Mouse (Mus musculus) embryonic facial prominence, embryonic 10.5 days (tissue): ENCODE results near the gene Camta1. TPM values are rescaled to one million over a fixed set of nuclear protein-coding genes. Genes with fewer than 3 reads are reported as not detected.

Experiments
- DNase-seq: peaks from one replicate; pipeline ENCODE4 v3.0.0-alpha.2; 2017; ENCODE audit warnings: low spot score
- H3K27ac ChIP-seq: fragments of 300-500 bp; sonication (generic); replicated peaks from 2 replicates; pipeline ENCODE4 v1.5.1; 2016; ENCODE audit warnings: mild to moderate bottlenecking
- H3K27me3 ChIP-seq: fragments of 300-500 bp; sonication (generic); replicated peaks from 2 replicates; pipeline ENCODE4 v1.6.1; 2016; ENCODE audit warnings: low read depth, mild to moderate bottlenecking; ENCODE audit not compliant: poor library complexity, severe bottlenecking
- H3K36me3 ChIP-seq: fragments of 300-500 bp; sonication (generic); replicated peaks from 2 replicates; pipeline ENCODE4 v1.6.1; 2016; ENCODE audit warnings: mild to moderate bottlenecking, moderate library complexity
- H3K4me1 ChIP-seq: fragments of 300-500 bp; sonication (generic); 2 replicates; pipeline ENCODE4 v1.6.1; 2016
- H3K4me3 ChIP-seq: fragments of 300-500 bp; sonication (generic); 2 replicates; pipeline ENCODE4 v1.5.1; 2016; ENCODE audit warnings: mild to moderate bottlenecking, moderate library complexity
- H3K9me3 ChIP-seq: fragments of 300-500 bp; sonication (generic); 2 replicates; pipeline ENCODE4 v1.6.1; 2016; ENCODE audit warnings: mild to moderate bottlenecking
- WGBS: fragments of 180-500 bp; shearing (Covaris S2); methylation state at CpG from one replicate; pipeline ENCODE4 v1.1.7; 2016; 5-methylcytosine and 5-hydroxymethylcytosine counted together
- polyA plus RNA-seq: library from polyadenylated mRNA; unstranded; fragments of >200 nt; fragmentation: Nextera tagmentation; extraction: Ambion mirVana; gene quantifications from 2 replicates; pipeline ENCODE4 v1.2.1, GENCODE M21; 2016

Gene Camta1
- polyA plus RNA-seq, 1 experiment from 2014 or later, result 110 TPM

- no peak overlapping the region for H3K4me3 ChIP-seq
- H3K4me1 ChIP-seq, result no peaks in the 10 kb centered on the region; the same call in 1 of the 2 replicates
- H3K27me3 ChIP-seq, result no peaks in the 10 kb centered on the region
- H3K36me3 ChIP-seq, result no peaks in the 10 kb centered on the region
- H3K9me3 ChIP-seq, result no peaks in the 10 kb centered on the region
- H3K27ac ChIP-seq, result no peak overlapping the region
- DNase-seq, result no peak
- 60% methylated on average over 13 of the region's 13 CpGs for WGBS
Measured at GRCm38 (mm10) chr4:150939991-150940651, 921.6 kb downstream of the Camta1 start.

GRCm38 (mm10) chr4:150938063-150938452 is 923.6 kb downstream of the Camta1 start:
- no peaks in the 10 kb centered on the region for H3K9me3 ChIP-seq
- 67% methylated on average over 14 of the region's 14 CpGs for WGBS

GRCm38 (mm10) chr4:150937293-150938062 is 924.2 kb downstream of the Camta1 start:
- Histone ChIP-seq H3K27me3 (no peaks in the 10 kb centered on the region), H3K27ac (no peak overlapping the region), H3K4me3 (no peak overlapping the region), H3K4me1 (no peaks in the 10 kb centered on the region; the same call in 1 of the 2 replicates), H3K36me3 (no peaks in the 10 kb centered on the region), H3K9me3 (no peaks in the 10 kb centered on the region)
- WGBS, result 73% methylated on average over 16 of the region's 16 CpGs
- peak; percentile 29 for DNase-seq

More at GRCm38 (mm10) chr4:150938063-150938452, 923.6 kb downstream of the Camta1 start:
- DNase-seq, result no peak
- no peak overlapping the region for H3K27ac ChIP-seq
- H3K27me3 ChIP-seq, result no peaks in the 10 kb centered on the region
- no peak overlapping the region for H3K4me3 ChIP-seq
- H3K4me1 ChIP-seq, result no peaks in the 10 kb centered on the region; the same call in 1 of the 2 replicates
- H3K36me3 ChIP-seq, result no peaks in the 10 kb centered on the region

GRCm38 (mm10) chr4:150933503-150933902 is 928.2 kb downstream of the Camta1 start:
- DNase-seq, result no peak
- WGBS, result 74% methylated on average over 1 of the region's 1 CpGs
- no peak overlapping the region for H3K4me3 ChIP-seq
- H3K9me3 ChIP-seq, result no peaks in the 10 kb centered on the region
- H3K36me3 ChIP-seq, result no peaks in the 10 kb centered on the region
- H3K27me3 ChIP-seq, result no peaks in the 10 kb centered on the region
- no peaks in the 10 kb centered on the region; the same call in 1 of the 2 replicates for H3K4me1 ChIP-seq
- no peak overlapping the region for H3K27ac ChIP-seq

- WGBS, result 65% methylated on average over 10 of the region's 10 CpGs
- Histone ChIP-seq H3K4me3 (no peak overlapping the region), H3K4me1 (peaks cover 9% of the 10 kb centered on the region), H3K9me3 (no peaks in the 10 kb centered on the region), H3K36me3 (no peaks in the 10 kb centered on the region), H3K27me3 (no peaks in the 10 kb centered on the region), H3K27ac (no peak overlapping the region)
- DNase-seq, result no peak
Measured at GRCm38 (mm10) chr4:150927789-150928188, 933.9 kb downstream of the Camta1 start.

GRCm38 (mm10) chr4:150926924-150927705 is 934.6 kb downstream of the Camta1 start:
- H3K27ac ChIP-seq, result no peak overlapping the region
- no peaks in the 10 kb centered on the region for H3K9me3 ChIP-seq
- H3K4me3 ChIP-seq, result no peak overlapping the region
- WGBS, result 57% methylated on average over 14 of the region's 14 CpGs
- no peaks in the 10 kb centered on the region for H3K27me3 ChIP-seq
- peak; percentile 50 for DNase-seq
- H3K36me3 ChIP-seq, result no peaks in the 10 kb centered on the region
- peaks cover 9% of the 10 kb centered on the region for H3K4me1 ChIP-seq

GRCm38 (mm10) chr4:150925923-150926322 is 935.8 kb downstream of the Camta1 start:
- peak; percentile 56 for DNase-seq
- no peaks in the 10 kb centered on the region for H3K27me3 ChIP-seq
- no peak overlapping the region for H3K27ac ChIP-seq
- H3K36me3 ChIP-seq, result no peaks in the 10 kb centered on the region
- 53% methylated on average over 5 of the region's 5 CpGs for WGBS
- no peak overlapping the region for H3K4me3 ChIP-seq
- peaks cover 13% of the 10 kb centered on the region for H3K4me1 ChIP-seq
- H3K9me3 ChIP-seq, result no peaks in the 10 kb centered on the region

- no peaks in the 10 kb centered on the region for H3K36me3 ChIP-seq
- no peak overlapping the region for H3K27ac ChIP-seq
- no peaks in the 10 kb centered on the region for H3K9me3 ChIP-seq
- no peak for DNase-seq
- 88% methylated on average over 6 of the region's 6 CpGs for WGBS
- H3K27me3 ChIP-seq, result no peaks in the 10 kb centered on the region
- peaks cover 18% of the 10 kb centered on the region for H3K4me1 ChIP-seq
- H3K4me3 ChIP-seq, result no peak overlapping the region
Measured at GRCm38 (mm10) chr4:150924936-150925335, 936.7 kb downstream of the Camta1 start.

GRCm38 (mm10) chr4:150924308-150924707 is 937.4 kb downstream of the Camta1 start:
- Histone ChIP-seq H3K4me1 (peaks cover 18% of the 10 kb centered on the region), H3K27me3 (no peaks in the 10 kb centered on the region), H3K9me3 (no peaks in the 10 kb centered on the region), H3K36me3 (no peaks in the 10 kb centered on the region), H3K4me3 (no peak overlapping the region), H3K27ac (no peak overlapping the region)
- DNase-seq, result no peak
- WGBS, result 86% methylated on average over 13 of the region's 13 CpGs

- H3K9me3 ChIP-seq, result no peaks in the 10 kb centered on the region
- no peaks in the 10 kb centered on the region for H3K27me3 ChIP-seq
- no peak for DNase-seq
- peaks cover 9% of the 10 kb centered on the region; the same call in 1 of the 2 replicates for H3K4me1 ChIP-seq
- whole genome bisulfite sequencing, result 80% methylated on average over 8 of the region's 8 CpGs
- H3K36me3 ChIP-seq, result no peaks in the 10 kb centered on the region
- H3K4me3 ChIP-seq, result no peak overlapping the region
- H3K27ac ChIP-seq, result no peak overlapping the region
Measured at GRCm38 (mm10) chr4:150921206-150921605, 940.5 kb downstream of the Camta1 start.

GRCm38 (mm10) chr4:150917336-150918027 is 944.2 kb downstream of the Camta1 start:
- peaks cover 33% of the 10 kb centered on the region for H3K4me1 ChIP-seq
- DNase-seq, result no peak
- WGBS, result 71% methylated on average over 8 of the region's 8 CpGs
- H3K36me3 ChIP-seq, result no peaks in the 10 kb centered on the region
- H3K27me3 ChIP-seq, result no peaks in the 10 kb centered on the region
- H3K9me3 ChIP-seq, result no peaks in the 10 kb centered on the region
- 0 out of 2 replicates have a peak overlapping the region, but pooled peaks have one; percentile 3 for H3K27ac ChIP-seq
- H3K4me3 ChIP-seq, result no peak overlapping the region
